Mouse (Mus musculus): ENCODE results near the gene Lonp2. TPM values are rescaled to one million over a fixed set of nuclear protein-coding genes. Genes with fewer than 3 reads are reported as not detected.

Lonp2 gene
- polyA plus RNA-seq, 1 experiment from 2014 or later = 72.5 TPM

- 97% methylated on average over 4 of the region's 4 CpGs for WGBS
- Histone ChIP-seq H3K36me3 (ENCODE audit: control insufficient read depth, insufficient read depth, low read length) (peaks cover 2% of the 10 kb centered on the region; the same call in 1 of the 2 replicates), H3K9ac (ENCODE audit: low read depth, low read length) (no peak overlapping the region), H3K9me3 (ENCODE audit: control insufficient read depth, low read length) (no peaks in the 10 kb centered on the region), H3K4me1 (ENCODE audit: control insufficient read depth, insufficient read depth, low read length) (no peaks in the 10 kb centered on the region), H3K27ac (ENCODE audit: low read length) (no peak overlapping the region), H3K4me3 (ENCODE audit: low read length) (no peak overlapping the region), H3K27me3 (replicated peaks; ENCODE audit: control insufficient read depth, insufficient read depth, low read length) (no peaks in the 10 kb centered on the region), H3K4me2 (ENCODE audit: low read depth, low read length) (no peak overlapping the region)
- ATAC-seq = no peak
Observed at GRCm38 (mm10) chr8:86644661-86645060, 20.8 kb downstream of the Lonp2 start.

- no peak for ATAC-seq
- WGBS = 85% methylated on average over 3 of the region's 3 CpGs
- Histone ChIP-seq H3K4me3 (ENCODE audit: low read length) (no peak overlapping the region), H3K4me2 (ENCODE audit: low read depth, low read length) (no peak overlapping the region), H3K4me1 (ENCODE audit: control insufficient read depth, insufficient read depth, low read length) (no peaks in the 10 kb centered on the region), H3K27me3 (replicated peaks; ENCODE audit: control insufficient read depth, insufficient read depth, low read length) (no peaks in the 10 kb centered on the region), H3K9me3 (ENCODE audit: control insufficient read depth, low read length) (no peaks in the 10 kb centered on the region), H3K27ac (ENCODE audit: low read length) (no peak overlapping the region), H3K9ac (ENCODE audit: low read depth, low read length) (no peak overlapping the region), H3K36me3 (ENCODE audit: control insufficient read depth, insufficient read depth, low read length) (peaks cover 2% of the 10 kb centered on the region; the same call in 1 of the 2 replicates)
Observed at GRCm38 (mm10) chr8:86647771-86648170, 23.9 kb downstream of the Lonp2 start.

DNA sequence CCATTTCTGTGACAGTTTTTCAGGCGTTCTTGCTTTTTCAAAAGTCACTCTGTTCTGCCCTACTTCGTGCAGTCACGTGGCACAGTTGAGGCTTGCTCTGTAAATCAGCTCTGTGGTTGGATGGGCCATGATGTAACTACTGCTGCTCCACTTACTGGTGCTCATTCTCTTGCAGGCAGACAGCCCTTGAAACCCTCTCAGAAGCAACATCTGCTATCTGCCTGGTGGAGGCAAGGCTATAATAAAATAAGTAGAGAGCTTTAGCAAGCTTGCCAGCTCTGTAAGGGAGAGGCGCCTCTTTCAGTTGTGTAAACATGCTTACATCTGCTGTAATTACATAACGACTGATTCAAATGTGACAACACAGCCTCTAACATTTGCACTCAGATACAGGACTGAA lies 27.6 kb downstream of the Lonp2 start:
- ATAC-seq = peak; percentile 55; the same call in 1 of the 2 replicates
- no peaks in the 10 kb centered on the region for H3K9me3 ChIP-seq (ENCODE audit: control insufficient read depth, low read length)
- H3K4me1 ChIP-seq (ENCODE audit: control insufficient read depth, insufficient read depth, low read length) = no peaks in the 10 kb centered on the region
- no peaks in the 10 kb centered on the region for H3K27me3 ChIP-seq (replicated peaks; ENCODE audit: control insufficient read depth, insufficient read depth, low read length)
- H3K36me3 ChIP-seq (ENCODE audit: control insufficient read depth, insufficient read depth, low read length) = peaks cover 2% of the 10 kb centered on the region; the same call in 1 of the 2 replicates
- no peak overlapping the region for H3K27ac ChIP-seq (ENCODE audit: low read length)
- WGBS = 70% methylated on average over 5 of the region's 5 CpGs
- no peak overlapping the region for H3K4me2 ChIP-seq (ENCODE audit: low read depth, low read length)
- no peak overlapping the region for H3K4me3 ChIP-seq (ENCODE audit: low read length)
- no peak overlapping the region for H3K9ac ChIP-seq (ENCODE audit: low read depth, low read length)

GRCm38 (mm10) chr8:86652546-86652945 lies 28.7 kb downstream of the Lonp2 start:
- Histone ChIP-seq H3K9ac (ENCODE audit: low read depth, low read length) (no peak overlapping the region), H3K4me1 (ENCODE audit: control insufficient read depth, insufficient read depth, low read length) (no peaks in the 10 kb centered on the region), H3K4me2 (ENCODE audit: low read depth, low read length) (no peak overlapping the region), H3K27ac (ENCODE audit: low read length) (no peak overlapping the region), H3K9me3 (ENCODE audit: control insufficient read depth, low read length) (no peaks in the 10 kb centered on the region), H3K27me3 (replicated peaks; ENCODE audit: control insufficient read depth, insufficient read depth, low read length) (no peaks in the 10 kb centered on the region), H3K36me3 (ENCODE audit: control insufficient read depth, insufficient read depth, low read length) (peaks cover 2% of the 10 kb centered on the region; the same call in 1 of the 2 replicates), H3K4me3 (ENCODE audit: low read length) (no peak overlapping the region)
- ATAC-seq = no peak
- 80% methylated on average over 2 of the region's 2 CpGs for WGBS

DNA sequence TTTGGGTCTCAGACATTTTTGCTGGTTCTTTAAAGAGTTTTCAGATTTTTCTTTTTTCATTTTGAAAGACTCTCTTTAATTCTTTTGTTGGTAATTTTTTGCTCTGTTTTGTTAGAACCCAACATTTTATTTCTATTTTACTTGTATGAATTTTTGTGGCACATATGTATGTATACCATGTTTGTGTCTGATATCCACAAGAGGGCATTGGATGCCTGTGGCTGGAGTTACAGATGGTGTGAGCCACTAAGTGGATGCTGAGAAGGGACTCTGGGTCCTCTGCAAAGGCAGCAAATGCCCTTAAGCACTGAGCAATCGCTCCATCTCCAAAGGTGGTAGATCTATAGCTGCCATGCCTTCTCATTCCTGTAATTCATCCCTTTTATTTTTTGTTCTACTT lies 30.7 kb downstream of the Lonp2 start:
- Histone ChIP-seq H3K9ac (ENCODE audit: low read depth, low read length) (no peak overlapping the region), H3K4me3 (ENCODE audit: low read length) (no peak overlapping the region), H3K4me1 (ENCODE audit: control insufficient read depth, insufficient read depth, low read length) (no peaks in the 10 kb centered on the region), H3K9me3 (ENCODE audit: control insufficient read depth, low read length) (no peaks in the 10 kb centered on the region), H3K36me3 (ENCODE audit: control insufficient read depth, insufficient read depth, low read length) (peaks cover 3% of the 10 kb centered on the region; the same call in 1 of the 2 replicates), H3K27me3 (replicated peaks; ENCODE audit: control insufficient read depth, insufficient read depth, low read length) (no peaks in the 10 kb centered on the region), H3K4me2 (ENCODE audit: low read depth, low read length) (no peak overlapping the region), H3K27ac (ENCODE audit: low read length) (no peak overlapping the region)
- WGBS = 93% methylated on average over 1 of the region's 1 CpGs
- ATAC-seq = no peak

- H3K9me3 ChIP-seq (ENCODE audit: control insufficient read depth, low read length) = no peaks in the 10 kb centered on the region
- H3K36me3 ChIP-seq (ENCODE audit: control insufficient read depth, insufficient read depth, low read length) = no peaks in the 10 kb centered on the region
- H3K4me3 ChIP-seq (ENCODE audit: low read length) = no peak overlapping the region
- H3K4me1 ChIP-seq (ENCODE audit: control insufficient read depth, insufficient read depth, low read length) = no peaks in the 10 kb centered on the region
- H3K27me3 ChIP-seq (replicated peaks; ENCODE audit: control insufficient read depth, insufficient read depth, low read length) = no peaks in the 10 kb centered on the region
- H3K4me2 ChIP-seq (ENCODE audit: low read depth, low read length) = no peak overlapping the region
- 0 out of 2 replicates have a peak overlapping the region, but pooled peaks have one; percentile 56 for H3K27ac ChIP-seq (ENCODE audit: low read length)
- H3K9ac ChIP-seq (ENCODE audit: low read depth, low read length) = no peak overlapping the region
- ATAC-seq = peak; percentile 81
Observed at GRCm38 (mm10) chr8:86668750-86669149, 44.9 kb downstream of the Lonp2 start.

- H3K4me2 ChIP-seq (ENCODE audit: low read depth, low read length) = no peak overlapping the region
- no peaks in the 10 kb centered on the region for H3K9me3 ChIP-seq (ENCODE audit: control insufficient read depth, low read length)
- ATAC-seq = peak; percentile 81
- no peaks in the 10 kb centered on the region for H3K27me3 ChIP-seq (replicated peaks; ENCODE audit: control insufficient read depth, insufficient read depth, low read length)
- no peaks in the 10 kb centered on the region for H3K36me3 ChIP-seq (ENCODE audit: control insufficient read depth, insufficient read depth, low read length)
- no peaks in the 10 kb centered on the region for H3K4me1 ChIP-seq (ENCODE audit: control insufficient read depth, insufficient read depth, low read length)
- H3K9ac ChIP-seq (ENCODE audit: low read depth, low read length) = no peak overlapping the region
- peak overlapping the region; percentile 56; the same call in 1 of the 2 replicates for H3K27ac ChIP-seq (ENCODE audit: low read length)
- WGBS = 70% methylated on average over 4 of the region's 4 CpGs
- no peak overlapping the region for H3K4me3 ChIP-seq (ENCODE audit: low read length)
Observed at GRCm38 (mm10) chr8:86669259-86669658, 45.4 kb downstream of the Lonp2 start.

GRCm38 (mm10) chr8:86686629-86687028 lies 62.8 kb downstream of the Lonp2 start:
- WGBS = 71% methylated on average over 3 of the region's 3 CpGs
- H3K4me1 ChIP-seq (ENCODE audit: control insufficient read depth, insufficient read depth, low read length) = no peaks in the 10 kb centered on the region
- H3K36me3 ChIP-seq (ENCODE audit: control insufficient read depth, insufficient read depth, low read length) = no peaks in the 10 kb centered on the region
- no peak overlapping the region for H3K9ac ChIP-seq (ENCODE audit: low read depth, low read length)
- ATAC-seq = no peak
- H3K27ac ChIP-seq (ENCODE audit: low read length) = no peak overlapping the region
- no peaks in the 10 kb centered on the region for H3K27me3 ChIP-seq (replicated peaks; ENCODE audit: control insufficient read depth, insufficient read depth, low read length)
- no peak overlapping the region for H3K4me3 ChIP-seq (ENCODE audit: low read length)
- no peaks in the 10 kb centered on the region for H3K9me3 ChIP-seq (ENCODE audit: control insufficient read depth, low read length)
- no peak overlapping the region for H3K4me2 ChIP-seq (ENCODE audit: low read depth, low read length)

DNA sequence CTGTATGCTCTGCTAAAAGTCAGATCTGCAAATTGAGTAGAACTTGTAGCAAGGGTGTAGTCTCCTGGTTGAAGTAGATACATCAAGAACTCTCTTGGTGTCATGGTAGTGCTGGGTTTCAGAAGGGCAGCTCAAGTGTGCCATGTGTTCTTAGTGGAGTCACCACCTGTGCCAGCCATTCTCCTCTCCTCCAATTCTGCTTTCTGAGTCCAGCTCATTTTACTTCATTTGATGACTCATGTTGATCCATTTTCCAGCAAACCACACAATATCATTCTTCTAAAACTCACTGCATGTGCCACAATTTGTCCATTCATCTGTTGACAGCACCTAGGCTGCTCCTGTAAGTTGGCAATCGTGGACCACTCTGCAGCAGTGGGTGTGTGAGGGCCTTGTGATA lies 68.3 kb downstream of the Lonp2 start:
- Histone ChIP-seq H3K27me3 (replicated peaks; ENCODE audit: control insufficient read depth, insufficient read depth, low read length) (no peaks in the 10 kb centered on the region), H3K4me3 (ENCODE audit: low read length) (no peak overlapping the region), H3K36me3 (ENCODE audit: control insufficient read depth, insufficient read depth, low read length) (0 out of 2 replicates have a peak, but pooled peaks cover 3% of the 10 kb centered on the region), H3K4me2 (ENCODE audit: low read depth, low read length) (no peak overlapping the region), H3K27ac (ENCODE audit: low read length) (no peak overlapping the region), H3K9me3 (ENCODE audit: control insufficient read depth, low read length) (no peaks in the 10 kb centered on the region), H3K9ac (ENCODE audit: low read depth, low read length) (no peak overlapping the region), H3K4me1 (ENCODE audit: control insufficient read depth, insufficient read depth, low read length) (no peaks in the 10 kb centered on the region)
- no peak for ATAC-seq
- WGBS = 81% methylated on average over 1 of the region's 1 CpGs

DNA sequence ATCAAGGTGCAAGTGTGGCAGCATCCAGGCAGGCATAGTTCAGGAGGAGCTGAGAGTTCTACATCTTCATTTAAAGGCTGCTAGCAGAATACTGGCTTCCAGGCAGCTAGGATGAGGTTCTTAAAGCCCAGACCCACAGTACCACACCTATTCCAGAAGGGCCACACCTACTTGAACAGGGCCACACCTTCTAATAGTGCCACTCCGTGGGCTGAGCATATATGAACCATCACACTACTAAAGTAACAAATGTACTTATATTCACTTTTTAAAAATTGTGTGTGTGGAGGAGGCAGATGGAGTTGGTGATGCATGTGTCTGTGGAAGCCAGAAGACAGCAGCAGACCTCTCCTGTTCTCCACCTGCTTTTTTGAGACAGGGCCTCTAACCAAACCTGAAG lies 70.2 kb downstream of the Lonp2 start:
- no peaks in the 10 kb centered on the region for H3K4me1 ChIP-seq (ENCODE audit: control insufficient read depth, insufficient read depth, low read length)
- H3K27ac ChIP-seq (ENCODE audit: low read length) = no peak overlapping the region
- H3K27me3 ChIP-seq (replicated peaks; ENCODE audit: control insufficient read depth, insufficient read depth, low read length) = no peaks in the 10 kb centered on the region
- 0 out of 2 replicates have a peak, but pooled peaks cover 3% of the 10 kb centered on the region for H3K36me3 ChIP-seq (ENCODE audit: control insufficient read depth, insufficient read depth, low read length)
- WGBS = 74% methylated on average over 1 of the region's 1 CpGs
- no peak overlapping the region for H3K9ac ChIP-seq (ENCODE audit: low read depth, low read length)
- no peak overlapping the region for H3K4me2 ChIP-seq (ENCODE audit: low read depth, low read length)
- H3K4me3 ChIP-seq (ENCODE audit: low read length) = no peak overlapping the region
- H3K9me3 ChIP-seq (ENCODE audit: control insufficient read depth, low read length) = no peaks in the 10 kb centered on the region
- no peak for ATAC-seq
